Mouse (Mus musculus) forebrain, postnatal 0 days (tissue): ENCODE data around the gene Ptpa. TPM values are rescaled to one million over a fixed set of nuclear protein-coding genes. Genes with fewer than 3 reads are reported as not detected.

ENCODE experiments used
- ATAC-seq: fragments of 200-750 bp; cut with Nextera tagmentation; 2 replicates; pipeline ENCODE4 v1.8.0; 2017; ENCODE audit warnings: mild to moderate bottlenecking, moderate library complexity
- DNase-seq: peaks from one replicate; pipeline ENCODE4 v3.0.0-alpha.2; 2015
- H3K27ac ChIP-seq: fragments of 300-500 bp; sonication (generic); 2 replicates; pipeline ENCODE4 v1.5.1; 2014; ENCODE audit warnings: low read depth, mild to moderate bottlenecking, antibody characterized with exemption, low read length, moderate library complexity, mixed read lengths
- H3K27me3 ChIP-seq: fragments of 300-500 bp; sonication (generic); 2 replicates; pipeline ENCODE4 v1.6.1; 2014; ENCODE audit warnings: mild to moderate bottlenecking, low read length, mixed read lengths; ENCODE audit not compliant: insufficient read depth
- H3K36me3 ChIP-seq: fragments of 300-500 bp; sonication (generic); 2 replicates; pipeline ENCODE4 v1.6.1; 2014; ENCODE audit warnings: mild to moderate bottlenecking, moderate library complexity; ENCODE audit not compliant: insufficient read depth
- H3K4me1 ChIP-seq: fragments of 300-500 bp; sonication (generic); 2 replicates; pipeline ENCODE4 v1.6.1; 2014; ENCODE audit warnings: antibody characterized with exemption; ENCODE audit not compliant: insufficient read depth
- H3K4me2 ChIP-seq: fragments of 300-500 bp; sonication (generic); 2 replicates; pipeline ENCODE4 v1.6.1; 2014; ENCODE audit warnings: low read depth, mild to moderate bottlenecking, moderate library complexity
- H3K4me3 ChIP-seq: fragments of 300-500 bp; sonication (generic); 2 replicates; pipeline ENCODE4 v1.5.1; 2014; ENCODE audit warnings: low read depth, low read length, mixed read lengths
- H3K9ac ChIP-seq: fragments of 300-500 bp; sonication (generic); 2 replicates; pipeline ENCODE4 v1.6.1; 2014; ENCODE audit warnings: mild to moderate bottlenecking
- H3K9me3 ChIP-seq: fragments of 300-500 bp; sonication (generic); 2 replicates; pipeline ENCODE4 v1.6.1; 2016; ENCODE audit warnings: low read length
- CTCF ChIP-seq: sonication (generic); IDR thresholded peaks from 2 replicates; pipeline ENCODE4 v1.5.1; 2016; ENCODE audit warnings: antibody characterized with exemption, control low read depth, low read depth
- WGBS: fragments of 180-500 bp; shearing (Covaris S2); extraction: QIAGEN DNeasy Blood & Tissue Kit; methylation state at CpG from one replicate; pipeline ENCODE4 v1.1.7; 2014; 5-methylcytosine and 5-hydroxymethylcytosine counted together
- polyA plus RNA-seq: library from polyadenylated mRNA; unstranded; fragments of >200 nt; fragmentation: Nextera tagmentation; extraction: Ambion mirVana; gene quantifications from 2 replicates; pipeline ENCODE4 v1.2.1, GENCODE M21; 2015
- total RNA-seq: library from RNA; depleted of rRNA; stranded (reverse); fragments of >200 nt; gene quantifications from 2 replicates; pipeline ENCODE4 v1.2.3, GENCODE M21; 2014

Ptpa gene
- total and polyA plus RNA-seq, 2 experiments from 2014 or later = 132 to 148 TPM

DNA sequence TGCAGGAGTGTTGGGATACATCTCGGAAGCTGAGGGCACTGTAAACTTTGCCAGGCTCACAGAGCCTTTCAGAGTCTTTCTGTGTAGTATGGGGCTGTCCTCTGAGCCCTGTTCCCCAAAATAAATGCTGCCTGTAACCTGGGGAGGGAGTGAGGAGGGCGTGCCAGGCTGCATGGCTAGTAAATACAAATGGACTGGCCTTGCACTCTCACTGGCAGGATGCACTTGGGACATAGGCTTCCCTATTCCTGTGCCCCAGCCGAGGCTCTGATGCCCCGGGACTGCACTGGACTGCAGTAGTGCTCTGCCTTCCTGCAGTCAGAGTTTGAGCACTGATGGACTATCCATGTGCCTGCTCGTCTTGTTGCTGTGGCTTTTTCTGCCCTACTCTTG lies 26.7 kb downstream of the Ptpa start:
- Histone ChIP-seq H3K9ac (peak overlapping the region; percentile 34; the same call in 1 of the 2 replicates), H3K36me3 (peaks cover 62% of the 10 kb centered on the region), H3K9me3 (no peaks in the 10 kb centered on the region), H3K4me2 (peak overlapping the region; percentile 39), H3K4me1 (peaks cover 19% of the 10 kb centered on the region), H3K4me3 (no peak overlapping the region), H3K27me3 (no peaks in the 10 kb centered on the region), H3K27ac (peak overlapping the region; percentile 90)
- WGBS = 48% methylated on average over 5 of the region's 5 CpGs
- DNase-seq (no peak), ATAC-seq (no peak)
- TF ChIP-seq CTCF = no peak

DNA sequence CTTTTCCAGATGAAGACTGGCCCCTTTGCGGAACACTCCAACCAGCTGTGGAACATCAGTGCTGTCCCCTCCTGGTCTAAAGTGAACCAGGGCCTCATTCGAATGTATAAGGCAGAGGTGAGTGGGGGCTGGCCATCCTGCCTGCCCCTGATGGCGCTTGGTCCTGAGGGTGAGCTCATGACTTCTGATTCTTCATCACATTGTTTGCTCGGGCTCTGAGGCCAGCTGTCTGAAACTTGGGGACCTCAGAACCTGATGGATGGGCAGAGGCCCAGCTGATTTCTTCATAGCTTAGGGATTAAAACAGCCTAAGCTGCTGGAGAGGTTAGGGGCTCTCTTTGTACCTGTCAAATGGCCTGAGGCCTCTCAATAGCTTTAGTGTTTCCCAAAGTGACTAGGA lies 27.4 kb downstream of the Ptpa start:
- no peak overlapping the region for H3K9ac ChIP-seq

DNA sequence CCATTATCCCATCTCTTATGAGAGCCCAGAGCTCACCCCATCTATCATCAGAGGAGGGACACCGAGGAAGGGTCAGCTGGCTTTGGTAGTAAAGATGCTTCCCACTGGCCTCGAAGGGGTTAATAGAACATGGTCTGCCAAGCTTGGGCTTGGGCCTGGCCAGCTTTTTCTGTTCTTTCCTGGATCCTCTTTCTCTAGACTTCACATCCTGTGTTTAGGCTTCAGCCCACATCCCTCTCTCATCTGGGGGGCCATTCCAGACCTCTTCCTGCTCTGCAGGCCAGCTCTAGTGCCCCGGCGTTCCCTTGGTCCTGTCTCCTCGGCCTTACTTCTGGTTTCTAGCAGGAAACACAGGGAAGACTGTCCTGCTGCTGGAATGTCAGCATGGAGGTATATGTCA lies 28.2 kb downstream of the Ptpa start:
- no peak for ATAC-seq
- Histone ChIP-seq H3K9me3 (no peaks in the 10 kb centered on the region), H3K27me3 (no peaks in the 10 kb centered on the region), H3K4me1 (peaks cover 19% of the 10 kb centered on the region), H3K27ac (peak overlapping the region; percentile 9; the same call in 1 of the 2 replicates), H3K36me3 (peaks cover 47% of the 10 kb centered on the region), H3K4me2 (no peak overlapping the region), H3K4me3 (no peak overlapping the region), H3K9ac (no peak overlapping the region)
- WGBS = 80% methylated on average over 5 of the region's 5 CpGs
- DNase-seq = no peak
- TF ChIP-seq CTCF = no peak

More for the DNA sequence above, 27.4 kb downstream of the Ptpa start:
- Histone ChIP-seq H3K4me1 (peaks cover 19% of the 10 kb centered on the region), H3K27ac (peak overlapping the region; percentile 90; the same call in 1 of the 2 replicates), H3K36me3 (peaks cover 55% of the 10 kb centered on the region), H3K9me3 (no peaks in the 10 kb centered on the region), H3K4me2 (no peak overlapping the region), H3K27me3 (no peaks in the 10 kb centered on the region), H3K4me3 (no peak overlapping the region)
- ATAC-seq (no peak), DNase-seq (no peak)
- TF ChIP-seq CTCF = no peak
- 67% methylated on average over 4 of the region's 4 CpGs for WGBS

GRCm38 (mm10) chr2:30444450-30444849 lies 28.6 kb downstream of the Ptpa start:
- Histone ChIP-seq H3K9ac (no peak overlapping the region), H3K27me3 (no peaks in the 10 kb centered on the region), H3K36me3 (peaks cover 45% of the 10 kb centered on the region), H3K27ac (peak overlapping the region; percentile 9; the same call in 1 of the 2 replicates), H3K4me3 (no peak overlapping the region), H3K4me2 (no peak overlapping the region), H3K9me3 (no peaks in the 10 kb centered on the region), H3K4me1 (peaks cover 19% of the 10 kb centered on the region)
- DNase-seq (no peak), ATAC-seq (no peak)
- TF ChIP-seq CTCF = no peak

- H3K9me3 ChIP-seq = no peaks in the 10 kb centered on the region
- no peak for DNase-seq
- no peak overlapping the region for H3K4me3 ChIP-seq
- peaks cover 46% of the 10 kb centered on the region for H3K36me3 ChIP-seq
- H3K27ac ChIP-seq = no peak overlapping the region
- 63% methylated on average over 2 of the region's 2 CpGs for WGBS
- H3K4me2 ChIP-seq = no peak overlapping the region
- H3K4me1 ChIP-seq = peaks cover 19% of the 10 kb centered on the region
- no peak for ATAC-seq
- H3K9ac ChIP-seq = no peak overlapping the region
- no peaks in the 10 kb centered on the region for H3K27me3 ChIP-seq
- TF ChIP-seq CTCF = no peak
Observed at GRCm38 (mm10) chr2:30445312-30445711, 29.5 kb downstream of the Ptpa start.

- Histone ChIP-seq H3K9ac (no peak overlapping the region), H3K4me1 (peaks cover 10% of the 10 kb centered on the region), H3K27me3 (no peaks in the 10 kb centered on the region), H3K4me2 (no peak overlapping the region), H3K36me3 (peaks cover 46% of the 10 kb centered on the region), H3K27ac (no peak overlapping the region), H3K4me3 (no peak overlapping the region), H3K9me3 (no peaks in the 10 kb centered on the region)
- no peak for TF ChIP-seq CTCF
- DNase-seq (no peak), ATAC-seq (no peak)
- whole genome bisulfite sequencing = 83% methylated on average over 10 of the region's 10 CpGs
Observed at GRCm38 (mm10) chr2:30446891-30447826, 31.3 kb downstream of the Ptpa start.

GRCm38 (mm10) chr2:30448371-30448770 lies 32.5 kb downstream of the Ptpa start:
- Histone ChIP-seq H3K4me1 (no peaks in the 10 kb centered on the region), H3K27me3 (no peaks in the 10 kb centered on the region), H3K9ac (no peak overlapping the region), H3K9me3 (no peaks in the 10 kb centered on the region), H3K36me3 (peaks cover 39% of the 10 kb centered on the region), H3K27ac (no peak overlapping the region), H3K4me3 (no peak overlapping the region), H3K4me2 (no peak overlapping the region)
- DNase-seq = no peak
- no peak for ATAC-seq
- WGBS = 92% methylated on average over 7 of the region's 7 CpGs
- TF ChIP-seq CTCF = no peak
